Mouse (Mus musculus) stomach, embryonic 14.5 days (tissue): ENCODE data around the gene Fbxl17. TPM values are rescaled to one million over a fixed set of nuclear protein-coding genes. Genes with fewer than 3 reads are reported as not detected.

Source experiments
- ATAC-seq: fragments of 200-750 bp; cut with Nextera tagmentation; 2 replicates; pipeline ENCODE4 v1.8.0; 2017; ENCODE audit warnings: low read depth, moderate TSS enrichment; ENCODE audit not compliant: insufficient number of reproducible peaks, insufficient read depth, low FRiP score
- H3K27ac ChIP-seq: fragments of 300-500 bp; sonication (generic); 2 replicates; pipeline ENCODE4 v1.5.1; 2014; ENCODE audit warnings: mild to moderate bottlenecking, low read length, moderate library complexity, mixed read lengths
- H3K27me3 ChIP-seq: fragments of 300-500 bp; sonication (generic); 2 replicates; pipeline ENCODE4 v1.6.1; 2014; ENCODE audit warnings: low read length, control low read depth, mixed read lengths; ENCODE audit not compliant: control insufficient read depth, insufficient read depth
- H3K36me3 ChIP-seq: fragments of 300-500 bp; sonication (generic); 2 replicates; pipeline ENCODE4 v1.6.1; 2014; ENCODE audit warnings: mild to moderate bottlenecking, control low read depth, low read length, moderate library complexity, mixed read lengths; ENCODE audit not compliant: control insufficient read depth, insufficient read depth
- H3K4me1 ChIP-seq: fragments of 300-500 bp; sonication (generic); 2 replicates; pipeline ENCODE4 v1.6.1; 2014; ENCODE audit warnings: low read length, control low read depth, mixed read lengths; ENCODE audit not compliant: control insufficient read depth, insufficient read depth
- H3K4me2 ChIP-seq: fragments of 300-500 bp; sonication (generic); replicated peaks from 2 replicates; pipeline ENCODE4 v1.6.1; 2014; ENCODE audit warnings: low read depth, low read length, control low read depth
- H3K4me3 ChIP-seq: fragments of 300-500 bp; sonication (generic); 2 replicates; pipeline ENCODE4 v1.5.1; 2014; ENCODE audit warnings: low read depth, low read length, control low read depth
- H3K9ac ChIP-seq: fragments of 300-500 bp; sonication (generic); replicated peaks from 2 replicates; pipeline ENCODE4 v1.6.1; 2014; ENCODE audit warnings: low read depth, mild to moderate bottlenecking, control low read depth, low read length, moderate library complexity, mixed read lengths
- H3K9me3 ChIP-seq: fragments of 300-500 bp; sonication (generic); 2 replicates; pipeline ENCODE4 v1.6.1; 2016; ENCODE audit warnings: low read depth, low read length, control low read depth; ENCODE audit not compliant: control insufficient read depth
- WGBS: fragments of 180-500 bp; shearing (Covaris S2); extraction: QIAGEN DNeasy Blood & Tissue Kit; methylation state at CpG from one replicate; pipeline ENCODE4 v1.1.7; 2014; 5-methylcytosine and 5-hydroxymethylcytosine counted together
- polyA plus RNA-seq: library from polyadenylated mRNA; unstranded; fragments of >200 nt; fragmentation: Nextera tagmentation; extraction: Ambion mirVana; gene quantifications from 2 replicates; pipeline ENCODE4 v1.2.1, GENCODE M21; 2014

Gene Fbxl17
- polyA plus RNA-seq, 1 experiment from 2014 or later, result 7.5 TPM

- no peak for ATAC-seq
- H3K9ac ChIP-seq, result no peak overlapping the region
- H3K27ac ChIP-seq, result no peak overlapping the region
- no peak overlapping the region for H3K4me3 ChIP-seq
- H3K4me2 ChIP-seq, result no peak overlapping the region
- H3K9me3 ChIP-seq, result no peaks in the 10 kb centered on the region
- no peaks in the 10 kb centered on the region for H3K27me3 ChIP-seq
- 89% methylated on average over 7 of the region's 7 CpGs for WGBS
- H3K4me1 ChIP-seq, result peaks cover 5% of the 10 kb centered on the region; the same call in 1 of the 2 replicates
- H3K36me3 ChIP-seq, result no peaks in the 10 kb centered on the region
Observed at GRCm38 (mm10) chr17:63110211-63110755, 389.5 kb downstream of the Fbxl17 start.

- peaks cover 5% of the 10 kb centered on the region; the same call in 1 of the 2 replicates for H3K4me1 ChIP-seq
- no peak overlapping the region for H3K4me2 ChIP-seq
- H3K27me3 ChIP-seq, result no peaks in the 10 kb centered on the region
- no peak overlapping the region for H3K4me3 ChIP-seq
- no peak for ATAC-seq
- no peak overlapping the region for H3K9ac ChIP-seq
- H3K36me3 ChIP-seq, result no peaks in the 10 kb centered on the region
- 81% methylated on average over 5 of the region's 5 CpGs for WGBS
- H3K27ac ChIP-seq, result no peak overlapping the region
- no peaks in the 10 kb centered on the region for H3K9me3 ChIP-seq
Observed at GRCm38 (mm10) chr17:63108035-63108434, 391.8 kb downstream of the Fbxl17 start.

- ATAC-seq, result no peak
- no peaks in the 10 kb centered on the region for H3K27me3 ChIP-seq
- no peak overlapping the region for H3K9ac ChIP-seq
- H3K36me3 ChIP-seq, result no peaks in the 10 kb centered on the region
- 88% methylated on average over 4 of the region's 4 CpGs for whole genome bisulfite sequencing
- peaks cover 5% of the 10 kb centered on the region; the same call in 1 of the 2 replicates for H3K4me1 ChIP-seq
- no peak overlapping the region for H3K4me3 ChIP-seq
- H3K27ac ChIP-seq, result no peak overlapping the region
- H3K4me2 ChIP-seq, result no peak overlapping the region
- no peaks in the 10 kb centered on the region for H3K9me3 ChIP-seq
Observed at GRCm38 (mm10) chr17:63107515-63107914, 392.3 kb downstream of the Fbxl17 start.

GRCm38 (mm10) chr17:63095553-63095952 is 404.3 kb downstream of the Fbxl17 start:
- Histone ChIP-seq H3K4me1 (no peaks in the 10 kb centered on the region), H3K27me3 (no peaks in the 10 kb centered on the region), H3K4me3 (no peak overlapping the region), H3K36me3 (no peaks in the 10 kb centered on the region), H3K9me3 (no peaks in the 10 kb centered on the region; the same call in 1 of the 2 replicates), H3K4me2 (no peak overlapping the region), H3K27ac (no peak overlapping the region), H3K9ac (no peak overlapping the region)
- WGBS, result 44% methylated on average over 2 of the region's 2 CpGs
- no peak for ATAC-seq

GRCm38 (mm10) chr17:63095017-63095416 is 404.8 kb downstream of the Fbxl17 start:
- Histone ChIP-seq H3K4me1 (no peaks in the 10 kb centered on the region), H3K27ac (no peak overlapping the region), H3K9ac (no peak overlapping the region), H3K9me3 (no peaks in the 10 kb centered on the region; the same call in 1 of the 2 replicates), H3K27me3 (no peaks in the 10 kb centered on the region), H3K36me3 (no peaks in the 10 kb centered on the region), H3K4me2 (no peak overlapping the region), H3K4me3 (no peak overlapping the region)
- WGBS, result 64% methylated on average over 4 of the region's 4 CpGs
- ATAC-seq, result no peak

- WGBS, result 76% methylated on average over 4 of the region's 4 CpGs
- H3K27ac ChIP-seq, result no peak overlapping the region
- H3K4me2 ChIP-seq, result no peak overlapping the region
- H3K9me3 ChIP-seq, result no peaks in the 10 kb centered on the region; the same call in 1 of the 2 replicates
- no peaks in the 10 kb centered on the region for H3K27me3 ChIP-seq
- no peaks in the 10 kb centered on the region for H3K36me3 ChIP-seq
- no peak overlapping the region for H3K9ac ChIP-seq
- no peak overlapping the region for H3K4me3 ChIP-seq
- no peak for ATAC-seq
- H3K4me1 ChIP-seq, result no peaks in the 10 kb centered on the region
Observed at GRCm38 (mm10) chr17:63093184-63093583, 406.6 kb downstream of the Fbxl17 start.

GRCm38 (mm10) chr17:63092774-63093173 is 407.0 kb downstream of the Fbxl17 start:
- no peaks in the 10 kb centered on the region; the same call in 1 of the 2 replicates for H3K9me3 ChIP-seq
- H3K4me1 ChIP-seq, result no peaks in the 10 kb centered on the region
- no peak overlapping the region for H3K4me3 ChIP-seq
- ATAC-seq, result no peak
- no peak overlapping the region for H3K27ac ChIP-seq
- H3K9ac ChIP-seq, result no peak overlapping the region
- no peaks in the 10 kb centered on the region for H3K27me3 ChIP-seq
- no peak overlapping the region for H3K4me2 ChIP-seq
- 76% methylated on average over 6 of the region's 6 CpGs for WGBS
- H3K36me3 ChIP-seq, result no peaks in the 10 kb centered on the region

- Histone ChIP-seq H3K36me3 (no peaks in the 10 kb centered on the region), H3K4me2 (no peak overlapping the region), H3K4me1 (no peaks in the 10 kb centered on the region), H3K9ac (no peak overlapping the region), H3K9me3 (no peaks in the 10 kb centered on the region), H3K4me3 (no peak overlapping the region), H3K27me3 (no peaks in the 10 kb centered on the region), H3K27ac (no peak overlapping the region)
- no peak for ATAC-seq
- 83% methylated on average over 3 of the region's 3 CpGs for WGBS
Observed at GRCm38 (mm10) chr17:63090112-63090511, 409.7 kb downstream of the Fbxl17 start.

GRCm38 (mm10) chr17:63087265-63087664 is 412.6 kb downstream of the Fbxl17 start:
- Histone ChIP-seq H3K27me3 (no peaks in the 10 kb centered on the region), H3K4me3 (no peak overlapping the region), H3K9me3 (no peaks in the 10 kb centered on the region), H3K36me3 (no peaks in the 10 kb centered on the region), H3K9ac (no peak overlapping the region), H3K4me1 (no peaks in the 10 kb centered on the region), H3K4me2 (no peak overlapping the region), H3K27ac (no peak overlapping the region)
- WGBS, result 83% methylated on average over 10 of the region's 10 CpGs
- ATAC-seq, result no peak
